Mouse (Mus musculus) midbrain, embryonic 10.5 days (tissue): ENCODE data around the gene Slc7a11. TPM values are rescaled to one million over a fixed set of nuclear protein-coding genes. Genes with fewer than 3 reads are reported as not detected.

Source experiments
- DNase-seq: peaks from one replicate; pipeline ENCODE4 v3.0.0-alpha.2; 2017; ENCODE audit warnings: low spot score
- H3K27ac ChIP-seq: fragments of 300-500 bp; sonication (generic); replicated peaks from 2 replicates; pipeline ENCODE4 v1.5.1; 2016; ENCODE audit warnings: mild to moderate bottlenecking
- H3K27me3 ChIP-seq: fragments of 300-500 bp; sonication (generic); 2 replicates; pipeline ENCODE4 v1.6.1; 2016; ENCODE audit warnings: low read depth, mild to moderate bottlenecking; ENCODE audit not compliant: poor library complexity, severe bottlenecking
- H3K36me3 ChIP-seq: fragments of 300-500 bp; sonication (generic); 2 replicates; pipeline ENCODE4 v1.6.1; 2016; ENCODE audit warnings: mild to moderate bottlenecking, moderate library complexity
- H3K4me1 ChIP-seq: fragments of 300-500 bp; sonication (generic); 2 replicates; pipeline ENCODE4 v1.6.1; 2016
- H3K4me3 ChIP-seq: fragments of 300-500 bp; sonication (generic); 2 replicates; pipeline ENCODE4 v1.5.1; 2016; ENCODE audit warnings: mild to moderate bottlenecking, moderate library complexity
- H3K9me3 ChIP-seq: fragments of 300-500 bp; sonication (generic); replicated peaks from 2 replicates; pipeline ENCODE4 v1.6.1; 2016; ENCODE audit warnings: mild to moderate bottlenecking
- WGBS: fragments of 180-500 bp; shearing (Covaris S2); methylation state at CpG from one replicate; pipeline ENCODE4 v1.1.7; 2016; 5-methylcytosine and 5-hydroxymethylcytosine counted together
- polyA plus RNA-seq: library from polyadenylated mRNA; unstranded; fragments of >200 nt; fragmentation: Nextera tagmentation; extraction: Ambion mirVana; gene quantifications from 2 replicates; pipeline ENCODE4 v1.2.1, GENCODE M21; 2016

Slc7a11 gene
- polyA plus RNA-seq, 1 experiment from 2014 or later: 0.62 TPM

GRCm38 (mm10) chr3:50296956-50297355, 146.5 kb downstream of the Slc7a11 start:
- no peak overlapping the region for H3K27ac ChIP-seq
- no peaks in the 10 kb centered on the region for H3K9me3 ChIP-seq
- DNase-seq: no peak
- 82% methylated on average over 10 of the region's 10 CpGs for WGBS
- no peaks in the 10 kb centered on the region for H3K36me3 ChIP-seq
- no peak overlapping the region for H3K4me3 ChIP-seq
- H3K4me1 ChIP-seq: peaks cover 17% of the 10 kb centered on the region
- H3K27me3 ChIP-seq: no peaks in the 10 kb centered on the region

GRCm38 (mm10) chr3:50275023-50275422, 168.4 kb downstream of the Slc7a11 start:
- Histone ChIP-seq H3K4me1 (no peaks in the 10 kb centered on the region), H3K27ac (no peak overlapping the region), H3K9me3 (no peaks in the 10 kb centered on the region), H3K36me3 (no peaks in the 10 kb centered on the region), H3K4me3 (no peak overlapping the region), H3K27me3 (no peaks in the 10 kb centered on the region)
- DNase-seq: no peak
- 82% methylated on average over 2 of the region's 2 CpGs for WGBS

- Histone ChIP-seq H3K27me3 (no peaks in the 10 kb centered on the region), H3K4me3 (no peak overlapping the region), H3K36me3 (no peaks in the 10 kb centered on the region), H3K27ac (no peak overlapping the region), H3K4me1 (no peaks in the 10 kb centered on the region), H3K9me3 (no peaks in the 10 kb centered on the region)
- no peak for DNase-seq
Measured at GRCm38 (mm10) chr3:50272222-50272621, 171.2 kb downstream of the Slc7a11 start.

GRCm38 (mm10) chr3:50269680-50270079, 173.7 kb downstream of the Slc7a11 start:
- no peak for DNase-seq
- no peaks in the 10 kb centered on the region for H3K36me3 ChIP-seq
- 85% methylated on average over 4 of the region's 4 CpGs for WGBS
- H3K27me3 ChIP-seq: no peaks in the 10 kb centered on the region
- H3K4me3 ChIP-seq: no peak overlapping the region
- no peak overlapping the region for H3K27ac ChIP-seq
- no peaks in the 10 kb centered on the region for H3K4me1 ChIP-seq
- H3K9me3 ChIP-seq: no peaks in the 10 kb centered on the region

GRCm38 (mm10) chr3:50262547-50263087, 180.8 kb downstream of the Slc7a11 start:
- Histone ChIP-seq H3K27me3 (no peaks in the 10 kb centered on the region), H3K36me3 (no peaks in the 10 kb centered on the region), H3K27ac (no peak overlapping the region), H3K4me3 (no peak overlapping the region), H3K9me3 (no peaks in the 10 kb centered on the region), H3K4me1 (peaks cover 15% of the 10 kb centered on the region)
- no peak for DNase-seq
- WGBS: 69% methylated on average over 2 of the region's 2 CpGs

GRCm38 (mm10) chr3:50262066-50262465, 181.3 kb downstream of the Slc7a11 start:
- Histone ChIP-seq H3K4me3 (no peak overlapping the region), H3K9me3 (no peaks in the 10 kb centered on the region), H3K27ac (no peak overlapping the region), H3K36me3 (no peaks in the 10 kb centered on the region), H3K27me3 (no peaks in the 10 kb centered on the region), H3K4me1 (peaks cover 15% of the 10 kb centered on the region)
- no peak for DNase-seq
- 87% methylated on average over 2 of the region's 2 CpGs for WGBS

GRCm38 (mm10) chr3:50260667-50261066, 182.7 kb downstream of the Slc7a11 start:
- peaks cover 15% of the 10 kb centered on the region for H3K4me1 ChIP-seq
- 92% methylated on average over 1 of the region's 1 CpGs for WGBS
- no peaks in the 10 kb centered on the region for H3K27me3 ChIP-seq
- H3K4me3 ChIP-seq: no peak overlapping the region
- no peaks in the 10 kb centered on the region for H3K9me3 ChIP-seq
- no peak for DNase-seq
- no peak overlapping the region for H3K27ac ChIP-seq
- H3K36me3 ChIP-seq: no peaks in the 10 kb centered on the region

- no peak for DNase-seq
- 92% methylated on average over 4 of the region's 4 CpGs for WGBS
- no peaks in the 10 kb centered on the region for H3K9me3 ChIP-seq
- H3K27ac ChIP-seq: no peak overlapping the region
- no peaks in the 10 kb centered on the region for H3K27me3 ChIP-seq
- no peaks in the 10 kb centered on the region for H3K36me3 ChIP-seq
- no peak overlapping the region for H3K4me3 ChIP-seq
- H3K4me1 ChIP-seq: peaks cover 15% of the 10 kb centered on the region
Measured at GRCm38 (mm10) chr3:50258852-50259251, 184.6 kb downstream of the Slc7a11 start.

- Histone ChIP-seq H3K36me3 (no peaks in the 10 kb centered on the region), H3K27me3 (no peaks in the 10 kb centered on the region), H3K9me3 (no peaks in the 10 kb centered on the region), H3K4me1 (no peaks in the 10 kb centered on the region), H3K27ac (no peak overlapping the region), H3K4me3 (no peak overlapping the region)
- 88% methylated on average over 6 of the region's 6 CpGs for WGBS
- no peak for DNase-seq
Measured at GRCm38 (mm10) chr3:50249598-50250300, 193.7 kb downstream of the Slc7a11 start.

- Histone ChIP-seq H3K4me3 (no peak overlapping the region), H3K27ac (no peak overlapping the region), H3K36me3 (no peaks in the 10 kb centered on the region), H3K4me1 (peaks cover 4% of the 10 kb centered on the region; the same call in 1 of the 2 replicates), H3K9me3 (no peaks in the 10 kb centered on the region), H3K27me3 (no peaks in the 10 kb centered on the region)
- DNase-seq: no peak
- 79% methylated on average over 3 of the region's 3 CpGs for WGBS
Measured at GRCm38 (mm10) chr3:50235990-50236389, 207.4 kb downstream of the Slc7a11 start.

GRCm38 (mm10) chr3:50233144-50233543, 210.3 kb downstream of the Slc7a11 start:
- WGBS: 58% methylated on average over 5 of the region's 5 CpGs
- Histone ChIP-seq H3K36me3 (no peaks in the 10 kb centered on the region), H3K27me3 (no peaks in the 10 kb centered on the region), H3K27ac (no peak overlapping the region), H3K4me1 (peaks cover 4% of the 10 kb centered on the region; the same call in 1 of the 2 replicates), H3K4me3 (no peak overlapping the region), H3K9me3 (no peaks in the 10 kb centered on the region)
- DNase-seq: no peak

- WGBS: 91% methylated on average over 2 of the region's 2 CpGs
- H3K4me3 ChIP-seq: no peak overlapping the region
- DNase-seq: no peak
- H3K9me3 ChIP-seq: no peaks in the 10 kb centered on the region
- no peak overlapping the region for H3K27ac ChIP-seq
- no peaks in the 10 kb centered on the region for H3K36me3 ChIP-seq
- H3K27me3 ChIP-seq: no peaks in the 10 kb centered on the region
- no peaks in the 10 kb centered on the region for H3K4me1 ChIP-seq
Measured at GRCm38 (mm10) chr3:50224390-50225114, 218.9 kb downstream of the Slc7a11 start.

- Histone ChIP-seq H3K4me3 (no peak overlapping the region), H3K9me3 (no peaks in the 10 kb centered on the region), H3K4me1 (no peaks in the 10 kb centered on the region), H3K27me3 (no peaks in the 10 kb centered on the region), H3K27ac (no peak overlapping the region), H3K36me3 (no peaks in the 10 kb centered on the region)
- 78% methylated on average over 2 of the region's 2 CpGs for WGBS
- DNase-seq: no peak
Measured at GRCm38 (mm10) chr3:50220454-50220853, 223.0 kb downstream of the Slc7a11 start.
